ENCODE assay signal across 10 mouse cellular contexts in genomic region chr11:116423782-116424620, GRCm38 (mm10). TPM values are rescaled to one million over a fixed set of nuclear protein-coding genes. Genes with fewer than 3 reads are reported as not detected.
DNase-seq lines count a peak whose midpoint lies in the region; ATAC-seq and TF ChIP-seq lines count a peak whose summit lies in the region.
"Had no signal": no experiment of that assay in that cellular context is flagged by ENCODE, and none has a peak within 500 bp of the region (broad histone marks: within the 10 kb centered on the region; RNA-seq: fewer than 3 reads in every experiment).

No protein-coding gene starts in this region.

- no peak for TF ChIP-seq CTCF in ES-Bruce4 (IDR thresholded peaks at IDR 0.05; ENCODE audit: low read depth, low read length)
- TF ChIP-seq CTCF in intestine, postnatal 0 days (IDR thresholded peaks at IDR 0.05; ENCODE audit: low read depth) = no peak

- intact Hi-C loops in left cerebral cortex, postnatal 4 days (cut with DNase I) = no loop called here

- TF ChIP-seq POLR2A in ES-Bruce4 (IDR thresholded peaks at IDR 0.05; ENCODE audit: insufficient read depth, low read length) = no peak

- H3K4me2 ChIP-seq in intestine, postnatal 0 days (replicated peaks; ENCODE audit: low read depth) = no peak overlapping the region
- H3K4me2 ChIP-seq: hindbrain, embryonic 15.5 days had no signal

- DNase-seq in CD4-positive helper T cell, adult 2 months (ENCODE audit: low read depth, low spot score) = peak; percentile 89
- no peak for DNase-seq in cerebellum, adult 9-10 months
- no peak for DNase-seq in left cerebral cortex, adult 8-10 months (ENCODE audit: low spot score in 2 of 2)
- no peak for DNase-seq in MN1 (ENCODE audit: low spot score)
- DNase-seq in left cerebral cortex, postnatal 4 days = no peak
- DNase-seq: adrenal gland, postnatal 36 days had no signal

- H3K9ac ChIP-seq in ES-Bruce4 (ENCODE audit: low read depth, poor library complexity, severe bottlenecking) = no peak overlapping the region
- no peak overlapping the region for H3K9ac ChIP-seq in intestine, postnatal 0 days (ENCODE audit: low read depth, low read length)
- H3K9ac ChIP-seq: hindbrain, embryonic 15.5 days had no signal

- H3K27me3 ChIP-seq in ES-Bruce4 (ENCODE audit: control insufficient read depth, insufficient read depth, low read length, poor library complexity, severe bottlenecking) = no peaks in the 10 kb centered on the region
- H3K27me3 ChIP-seq in intestine, postnatal 0 days (replicated peaks; ENCODE audit: control insufficient read depth, insufficient read depth, low read length) = no peaks in the 10 kb centered on the region
- H3K27me3 ChIP-seq: hindbrain, embryonic 15.5 days had no signal

- H3K36me3 ChIP-seq in ES-Bruce4 (ENCODE audit: control insufficient read depth, insufficient read depth, low read length, poor library complexity, severe bottlenecking) = no peaks in the 10 kb centered on the region
- H3K36me3 ChIP-seq in intestine, postnatal 0 days (ENCODE audit: control insufficient read depth, insufficient read depth) = no peaks in the 10 kb centered on the region
- H3K36me3 ChIP-seq: hindbrain, embryonic 15.5 days had no signal

- ATAC-seq in intestine, postnatal 0 days = no peak
- ATAC-seq in megakaryocyte-erythroid progenitor cell, adult 5-6 weeks (replicated peaks; ENCODE audit: low FRiP score, low TSS enrichment, poor library complexity, severe bottlenecking) = 0 out of 2 replicates have a peak, but pooled peaks have one; percentile 52

- no peak for TF ChIP-seq EP300 in ES-Bruce4 (IDR thresholded peaks at IDR 0.05; ENCODE audit: insufficient read depth, low read depth, low read length)

- peaks cover 6% of the 10 kb centered on the region for H3K4me1 ChIP-seq in ES-Bruce4 (ENCODE audit: control insufficient read depth, insufficient read depth, low read length)
- 0 out of 2 replicates have a peak, but pooled peaks cover 5% of the 10 kb centered on the region for H3K4me1 ChIP-seq in intestine, postnatal 0 days (replicated peaks; ENCODE audit: control insufficient read depth, insufficient read depth, low read length)
- H3K4me1 ChIP-seq: hindbrain, embryonic 15.5 days had no signal

- H3K9me3 ChIP-seq in ES-Bruce4 (replicated peaks; ENCODE audit: control insufficient read depth, insufficient read depth, low read length, poor library complexity, severe bottlenecking) = no peaks in the 10 kb centered on the region
- H3K9me3 ChIP-seq in intestine, postnatal 0 days (ENCODE audit: control insufficient read depth) = no peaks in the 10 kb centered on the region
- H3K9me3 ChIP-seq: hindbrain, embryonic 15.5 days had no signal

- WGBS in intestine, postnatal 0 days = 50% methylated on average over 10 of the region's 10 CpGs

- 0 out of 2 replicates have a peak overlapping the region, but pooled peaks have one; percentile 2 for H3K27ac ChIP-seq in ES-Bruce4 (ENCODE audit: insufficient read depth, low read length)
- peak overlapping the region; percentile 23; the same call in 1 of the 2 replicates for H3K27ac ChIP-seq in intestine, postnatal 0 days (ENCODE audit: low read depth, low read length)
- H3K27ac ChIP-seq: hindbrain, embryonic 15.5 days had no signal

- no peak overlapping the region for H3K4me3 ChIP-seq in ES-Bruce4 (ENCODE audit: low read depth, low read length)
- no peak overlapping the region for H3K4me3 ChIP-seq in intestine, postnatal 0 days (ENCODE audit: low read depth, low read length)
- H3K4me3 ChIP-seq: hindbrain, embryonic 15.5 days had no signal

RNA-seq across cellular contexts. Expression of gene Ubald2, which starts 9.9 kb away (rescaled TPM):
- 443 and 531 TPM in 2 replicates for polyA plus RNA-seq in ES-Bruce4 (2011; ENCODE audit: insufficient read depth, insufficient read length, low read depth, missing spikeins)
- 60.2 and 60.6 TPM in 2 replicates for polyA plus RNA-seq in intestine, postnatal 0 days (2015; fragmentation: Nextera tagmentation; extraction: Ambion mirVana)
- 68.8 and 89.9 TPM in 2 replicates for total RNA-seq in megakaryocyte-erythroid progenitor cell, adult 5-6 weeks (2014; fragmentation: Nextera tagmentation)
- total RNA-seq in megakaryocyte-erythroid progenitor cell, adult 5-6 weeks (2017) = 65.8 and 93.3 TPM in 2 replicates
- 10 to 100 TPM; 22.7 to 25.8 (median 25.1) TPM for total RNA-seq in left cerebral cortex, adult 8-10 months (2022)
- 10 to 100 TPM; 43.3 to 45.8 TPM for total RNA-seq in left cerebral cortex, postnatal 4 days (2021)

RNA-seq across cellular contexts. Expression of gene Rnf157, which starts 11.2 kb away (rescaled TPM):
- 23.1 and 31.8 TPM in 2 replicates for polyA plus RNA-seq in ES-Bruce4 (2011; ENCODE audit: insufficient read depth, insufficient read length, low read depth, missing spikeins)
- 4.9 and 6.6 TPM in 2 replicates for polyA plus RNA-seq in intestine, postnatal 0 days (2015; fragmentation: Nextera tagmentation; extraction: Ambion mirVana)
- 8.1 and 12.1 TPM in 2 replicates for total RNA-seq in megakaryocyte-erythroid progenitor cell, adult 5-6 weeks (2014; fragmentation: Nextera tagmentation)
- total RNA-seq in megakaryocyte-erythroid progenitor cell, adult 5-6 weeks (2017) = 2.7 and 11.3 TPM in 2 replicates
- 100 to 1,000 TPM; 242 to 283 (median 258) TPM for total RNA-seq in left cerebral cortex, adult 8-10 months (2022)
- total RNA-seq in left cerebral cortex, postnatal 4 days (2021) = 100 to 1,000 TPM; 187 to 192 TPM

RNA-seq across cellular contexts. Expression of gene Qrich2, which starts 42.0 kb away (rescaled TPM):
- polyA plus RNA-seq in ES-Bruce4 (2011; ENCODE audit: insufficient read depth, insufficient read length, low read depth, missing spikeins) = 0.58 and 1.3 TPM in 2 replicates
- polyA plus RNA-seq in intestine, postnatal 0 days (2015; fragmentation: Nextera tagmentation; extraction: Ambion mirVana) = 0.14 TPM in 1 of 2 replicates, not detected in the other
- total RNA-seq in megakaryocyte-erythroid progenitor cell, adult 5-6 weeks (2014; fragmentation: Nextera tagmentation) = not detected in 2 replicates
- not detected in 2 replicates for total RNA-seq in megakaryocyte-erythroid progenitor cell, adult 5-6 weeks (2017)
- not detected for total RNA-seq in left cerebral cortex, adult 8-10 months (2022)
- under 1 TPM in 1 of 2 experiments, not detected in 1; 0.08 TPM for total RNA-seq in left cerebral cortex, postnatal 4 days (2021)
- total RNA-seq: adrenal gland, postnatal 36 days had no signal

Comparison
In these comparisons a context has a peak if more than half of its experiments do, and no peak if none do; other contexts are left out.
1. RNA of gene Rnf157, which starts 11.2 kb away (total RNA-seq): 242 to 283 TPM in left cerebral cortex, adult 8-10 months and 187 to 192 TPM in left cerebral cortex, postnatal 4 days; 2.7 to 12.1 TPM in megakaryocyte-erythroid progenitor cell, adult 5-6 weeks; every median in the first group is over 10 times any median in the second.